Mouse (Mus musculus): ENCODE measurements around the gene Hadha. TPM values are rescaled to one million over a fixed set of nuclear protein-coding genes. Genes with fewer than 3 reads are reported as not detected.

Hadha gene
- polyA plus RNA-seq, 1 experiment, result 65.9 TPM

DNA sequence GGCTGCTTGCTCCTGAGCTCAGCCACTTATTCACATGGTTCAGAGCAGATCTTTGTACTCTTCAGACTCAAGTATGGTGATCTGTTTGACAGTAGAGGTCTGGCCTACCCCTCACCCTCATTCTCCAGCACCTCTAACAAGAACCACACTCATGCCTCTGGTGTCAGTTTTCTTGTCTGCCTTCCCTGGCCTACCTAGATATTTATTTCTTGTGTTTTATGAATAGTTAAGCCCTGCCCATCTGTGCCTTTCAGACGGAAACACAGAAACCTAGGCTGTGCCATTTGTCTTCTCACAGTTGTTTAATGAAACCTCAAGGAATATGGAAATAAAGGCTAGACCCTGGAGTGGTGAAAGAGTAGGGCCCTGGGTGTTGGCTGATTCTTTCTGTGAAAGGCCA, 36.9 kb downstream of the Hadha start:
- no peaks in the 10 kb centered on the region for H3K79me3 ChIP-seq (ENCODE audit: low read depth)
- no peak for TF ChIP-seq MAX (IDR thresholded peaks at IDR 0.05)
- no peak for TF ChIP-seq USF1 (IDR thresholded peaks at IDR 0.05; ENCODE audit: low read depth)
- no peak for TF ChIP-seq CTCF (IDR thresholded peaks at IDR 0.05; ENCODE audit: control insufficient read depth, insufficient read depth, insufficient read length)
- no peak for TF ChIP-seq CEBPB (IDR thresholded peaks at IDR 0.05; ENCODE audit: low read depth)
- no peak for TF ChIP-seq FOSL1 (IDR thresholded peaks at IDR 0.05; ENCODE audit: insufficient read depth, low read length, poor library complexity, severe bottlenecking)
- no peak for TF ChIP-seq MYOD1 (IDR thresholded peaks at IDR 0.05; ENCODE audit: control insufficient read depth, insufficient read length, low read depth)
- TF ChIP-seq MYOG (IDR thresholded peaks at IDR 0.05; ENCODE audit: control insufficient read depth, extremely low read depth, insufficient read length), result no peak
- H3K4me3 ChIP-seq (ENCODE audit: insufficient read depth, poor library complexity, severe bottlenecking), result no peak overlapping the region
- H3ac ChIP-seq (ENCODE audit: control insufficient read depth, insufficient read length, low read depth), result no peak overlapping the region
- peaks cover 27% of the 10 kb centered on the region for H3K36me3 ChIP-seq (ENCODE audit: control insufficient read depth, insufficient read depth)
- no peaks in the 10 kb centered on the region for H3K79me2 ChIP-seq (ENCODE audit: control insufficient read depth, insufficient read depth)
- peaks cover 5% of the 10 kb centered on the region for H3K27me3 ChIP-seq (ENCODE audit: control insufficient read depth, insufficient read depth, insufficient read length)

DNA sequence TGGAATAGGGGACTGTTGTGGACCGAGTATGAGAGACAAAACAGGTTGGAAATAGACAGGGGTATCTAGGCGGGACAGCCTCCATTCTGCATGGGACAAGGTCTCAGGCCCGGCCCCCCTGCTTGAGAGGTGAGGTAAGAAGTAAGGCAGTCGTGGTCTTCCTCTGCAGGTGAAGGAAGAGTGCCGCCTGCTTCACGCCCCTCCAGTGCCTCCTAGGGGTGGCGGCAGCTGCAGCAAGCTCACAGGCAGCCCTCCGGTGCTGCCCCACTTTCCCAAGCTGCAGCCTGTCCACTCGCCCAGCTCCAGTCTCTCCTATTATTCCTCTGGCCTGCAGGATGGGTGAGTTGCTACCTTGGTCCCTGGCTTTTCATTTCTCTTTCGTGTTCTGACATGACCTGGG, 39.2 kb downstream of the Hadha start:
- no peaks in the 10 kb centered on the region for H3K79me3 ChIP-seq (ENCODE audit: low read depth)
- H3K27me3 ChIP-seq (ENCODE audit: control insufficient read depth, insufficient read depth, insufficient read length), result peaks cover 5% of the 10 kb centered on the region
- no peaks in the 10 kb centered on the region for H3K79me2 ChIP-seq (ENCODE audit: control insufficient read depth, insufficient read depth)
- TF ChIP-seq MYOG (IDR thresholded peaks at IDR 0.05; ENCODE audit: control insufficient read depth, extremely low read depth, insufficient read length) (no peak), MAX (IDR thresholded peaks at IDR 0.05) (no peak), USF1 (IDR thresholded peaks at IDR 0.05; ENCODE audit: low read depth) (no peak), CEBPB (IDR thresholded peaks at IDR 0.05; ENCODE audit: low read depth) (no peak), CTCF (IDR thresholded peaks at IDR 0.05; ENCODE audit: control insufficient read depth, insufficient read depth, insufficient read length) (no peak), FOSL1 (IDR thresholded peaks at IDR 0.05; ENCODE audit: insufficient read depth, low read length, poor library complexity, severe bottlenecking) (no peak)
- H3K4me3 ChIP-seq (ENCODE audit: insufficient read depth, poor library complexity, severe bottlenecking), result no peak overlapping the region
- no peak overlapping the region for H3ac ChIP-seq (ENCODE audit: control insufficient read depth, insufficient read length, low read depth)
- H3K36me3 ChIP-seq (ENCODE audit: control insufficient read depth, insufficient read depth), result peaks cover 15% of the 10 kb centered on the region

DNA sequence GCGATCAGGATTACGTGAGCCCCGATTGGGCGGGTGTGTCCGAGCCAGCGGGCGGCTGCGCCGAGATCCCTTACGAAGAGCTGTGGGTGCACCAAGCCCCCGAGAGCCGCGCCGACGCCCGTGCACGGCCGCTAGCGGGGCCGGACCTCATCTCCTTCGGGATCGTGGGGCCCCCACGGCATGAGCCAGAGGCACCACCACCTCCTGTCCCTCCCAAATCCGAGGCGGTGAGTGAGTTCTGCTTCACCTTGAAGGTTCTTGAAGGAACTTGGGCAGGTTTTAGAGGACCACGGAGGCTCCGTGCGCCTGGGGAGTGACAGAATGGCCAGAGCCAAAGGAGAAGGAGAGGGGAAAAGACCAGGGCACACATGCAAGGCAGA, 40.2 kb downstream of the Hadha start:
- Histone ChIP-seq H3K36me3 (ENCODE audit: control insufficient read depth, insufficient read depth) (peaks cover 11% of the 10 kb centered on the region), H3ac (ENCODE audit: control insufficient read depth, insufficient read length, low read depth) (no peak overlapping the region), H3K4me3 (ENCODE audit: insufficient read depth, poor library complexity, severe bottlenecking) (no peak overlapping the region), H3K79me3 (ENCODE audit: low read depth) (no peaks in the 10 kb centered on the region), H3K27me3 (ENCODE audit: control insufficient read depth, insufficient read depth, insufficient read length) (peaks cover 5% of the 10 kb centered on the region), H3K79me2 (ENCODE audit: control insufficient read depth, insufficient read depth) (no peaks in the 10 kb centered on the region)
- TF ChIP-seq FOSL1 (IDR thresholded peaks at IDR 0.05; ENCODE audit: insufficient read depth, low read length, poor library complexity, severe bottlenecking) (no peak), MAX (IDR thresholded peaks at IDR 0.05) (no peak), MYOG (IDR thresholded peaks at IDR 0.05; ENCODE audit: control insufficient read depth, extremely low read depth, insufficient read length) (no peak), CTCF (IDR thresholded peaks at IDR 0.05; ENCODE audit: control insufficient read depth, insufficient read depth, insufficient read length) (no peak), CEBPB (IDR thresholded peaks at IDR 0.05; ENCODE audit: low read depth) (no peak), USF1 (IDR thresholded peaks at IDR 0.05; ENCODE audit: low read depth) (no peak)

DNA sequence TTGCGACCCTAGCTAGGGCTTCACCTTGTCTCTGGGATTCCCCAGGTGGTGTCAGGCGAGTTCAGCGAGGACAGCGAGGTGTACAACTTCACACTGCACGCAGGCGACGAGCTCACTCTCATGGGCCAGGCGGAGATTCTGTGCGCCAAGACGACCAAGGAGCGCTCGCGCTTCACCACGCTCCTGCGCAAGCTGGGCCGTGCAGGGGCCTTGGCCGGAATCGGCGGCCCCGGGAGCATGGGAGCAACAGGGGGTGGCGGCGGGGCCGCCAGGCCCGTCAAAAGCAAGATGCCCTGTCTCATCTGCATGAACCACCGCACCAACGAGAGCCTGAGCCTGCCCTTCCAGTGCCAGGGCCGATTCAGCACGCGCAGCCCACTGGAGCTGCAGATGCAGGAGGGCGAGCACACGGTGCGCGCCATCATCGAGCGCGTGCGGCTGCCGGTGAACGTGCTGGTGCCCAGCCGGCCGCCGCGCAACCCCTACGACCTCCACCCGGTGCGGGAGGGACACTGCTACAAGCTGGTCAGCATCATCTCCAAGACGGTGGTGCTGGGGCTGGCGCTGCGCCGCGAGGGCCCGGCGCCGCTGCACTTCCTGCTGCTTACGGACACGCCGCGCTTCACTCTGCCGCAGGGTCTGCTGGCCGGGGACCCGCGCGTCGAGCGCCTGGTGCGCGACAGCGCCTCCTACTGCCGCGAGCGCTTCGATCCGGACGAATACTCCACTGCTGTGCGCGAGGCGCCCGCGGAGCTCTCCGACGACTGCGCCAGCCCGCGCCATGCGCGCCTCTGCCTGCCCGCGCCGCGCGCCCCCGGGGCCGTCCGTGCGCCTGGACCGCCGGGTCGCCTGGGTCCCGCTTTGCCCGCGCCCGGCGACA, 40.8 kb downstream of the Hadha start:
- H3K27me3 ChIP-seq (ENCODE audit: control insufficient read depth, insufficient read depth, insufficient read length), result peaks cover 8% of the 10 kb centered on the region
- H3K79me2 ChIP-seq (ENCODE audit: control insufficient read depth, insufficient read depth), result no peaks in the 10 kb centered on the region
- no peak overlapping the region for H3ac ChIP-seq (ENCODE audit: control insufficient read depth, insufficient read length, low read depth)
- no peaks in the 10 kb centered on the region for H3K79me3 ChIP-seq (ENCODE audit: low read depth)
- no peak overlapping the region for H3K4me3 ChIP-seq (ENCODE audit: insufficient read depth, poor library complexity, severe bottlenecking)
- peaks cover 4% of the 10 kb centered on the region for H3K36me3 ChIP-seq (ENCODE audit: control insufficient read depth, insufficient read depth)
- TF ChIP-seq MYOD1 (IDR thresholded peaks at IDR 0.05; ENCODE audit: control insufficient read depth, insufficient read length, low read depth) (no peak), MAX (IDR thresholded peaks at IDR 0.05) (no peak), CEBPB (IDR thresholded peaks at IDR 0.05; ENCODE audit: low read depth) (no peak), USF1 (IDR thresholded peaks at IDR 0.05; ENCODE audit: low read depth) (no peak), FOSL1 (IDR thresholded peaks at IDR 0.05; ENCODE audit: insufficient read depth, low read length, poor library complexity, severe bottlenecking) (no peak), CTCF (IDR thresholded peaks at IDR 0.05; ENCODE audit: control insufficient read depth, insufficient read depth, insufficient read length) (peak; percentile 65)

- Histone ChIP-seq H3K36me3 (ENCODE audit: control insufficient read depth, insufficient read depth) (no peaks in the 10 kb centered on the region), H3K79me3 (ENCODE audit: low read depth) (no peaks in the 10 kb centered on the region), H3K4me3 (ENCODE audit: insufficient read depth, poor library complexity, severe bottlenecking) (no peak overlapping the region), H3K79me2 (ENCODE audit: control insufficient read depth, insufficient read depth) (no peaks in the 10 kb centered on the region), H3K27me3 (ENCODE audit: control insufficient read depth, insufficient read depth, insufficient read length) (peaks cover 16% of the 10 kb centered on the region), H3ac (ENCODE audit: control insufficient read depth, insufficient read length, low read depth) (no peak overlapping the region)
- TF ChIP-seq CTCF (IDR thresholded peaks at IDR 0.05; ENCODE audit: control insufficient read depth, insufficient read depth, insufficient read length) (no peak), MYOG (IDR thresholded peaks at IDR 0.05; ENCODE audit: control insufficient read depth, extremely low read depth, insufficient read length) (no peak), USF1 (IDR thresholded peaks at IDR 0.05; ENCODE audit: low read depth) (no peak), MYOD1 (IDR thresholded peaks at IDR 0.05; ENCODE audit: control insufficient read depth, insufficient read length, low read depth) (no peak), MAX (IDR thresholded peaks at IDR 0.05) (no peak), FOSL1 (IDR thresholded peaks at IDR 0.05; ENCODE audit: insufficient read depth, low read length, poor library complexity, severe bottlenecking) (no peak), CEBPB (IDR thresholded peaks at IDR 0.05; ENCODE audit: low read depth) (no peak)
Measured at GRCm38 (mm10) chr5:30112533-30113068, 42.4 kb downstream of the Hadha start.

Data from C2C12 (cell line).